Mouse (Mus musculus): Measurements from ENCODE around the gene Irgc1. TPM values are rescaled to one million over a fixed set of nuclear protein-coding genes. Genes with fewer than 3 reads are reported as not detected.

Irgc1 gene
- total RNA-seq, 2 experiments from 2014 or later: 0.07 TPM; not detected in 1

Other genes starting within 250 kb of the Irgc1 start
- 10.3 and 14.3 TPM in 2 replicates for gene Zfp111, start 240.9 kb downstream of the Irgc1 start, total RNA-seq (2015)
- 19.7 and 21.2 TPM in 2 replicates for gene Zfp111, start 240.9 kb downstream of the Irgc1 start, total RNA-seq (2017)
- gene Zfp109, start 214.7 kb downstream of the Irgc1 start, total RNA-seq (2015): 4.7 and 6.0 TPM in 2 replicates
- 10.3 and 11.0 TPM in 2 replicates for gene Zfp109, start 214.7 kb downstream of the Irgc1 start, total RNA-seq (2017)
- 1.2 and 2.1 TPM in 2 replicates for gene Zfp108, start 197.5 kb downstream of the Irgc1 start, total RNA-seq (2015)
- gene Zfp108, start 197.5 kb downstream of the Irgc1 start, total RNA-seq (2017): 1.5 and 2.3 TPM in 2 replicates
- gene Zfp93, start 181.9 kb downstream of the Irgc1 start, total RNA-seq (2015): 0.39 and 1.1 TPM in 2 replicates
- 1.5 and 2.4 TPM in 2 replicates for gene Zfp93, start 181.9 kb downstream of the Irgc1 start, total RNA-seq (2017)
- 6.6 and 10.5 TPM in 2 replicates for gene Zfp61, start 151.1 kb downstream of the Irgc1 start, total RNA-seq (2015)
- gene Zfp61, start 151.1 kb downstream of the Irgc1 start, total RNA-seq (2017): 22.7 and 29.0 TPM in 2 replicates
- gene Zfp94, start 135.6 kb downstream of the Irgc1 start, total RNA-seq (2015): 2.5 and 3.6 TPM in 2 replicates
- 2.7 and 5.0 TPM in 2 replicates for gene Zfp94, start 135.6 kb downstream of the Irgc1 start, total RNA-seq (2017)
- gene Tescl, start 118.4 kb downstream of the Irgc1 start, total RNA-seq (2015): not detected in 2 replicates
- not detected in 2 replicates for gene Tescl, start 118.4 kb downstream of the Irgc1 start, total RNA-seq (2017)
- gene Lypd5, start 103.1 kb downstream of the Irgc1 start, total RNA-seq (2015): not detected in 2 replicates
- not detected in 2 replicates for gene Lypd5, start 103.1 kb downstream of the Irgc1 start, total RNA-seq (2017)
- 20.5 and 28.0 TPM in 2 replicates for gene Kcnn4, start 82.0 kb downstream of the Irgc1 start, total RNA-seq (2015)
- 48.6 and 57.7 TPM in 2 replicates for gene Kcnn4, start 82.0 kb downstream of the Irgc1 start, total RNA-seq (2017)
- gene Smg9, start 52.7 kb downstream of the Irgc1 start, total RNA-seq (2015): 10.8 and 18.1 TPM in 2 replicates
- gene Smg9, start 52.7 kb downstream of the Irgc1 start, total RNA-seq (2017): 16.0 and 20.8 TPM in 2 replicates
- 17.9 and 21.2 TPM in 2 replicates for gene Plaur, start 10.2 kb upstream of the Irgc1 start, total RNA-seq (2015)
- gene Plaur, start 10.2 kb upstream of the Irgc1 start, total RNA-seq (2017): 20.5 and 27.6 TPM in 2 replicates
- not detected in 2 replicates for gene Cadm4, start 29.7 kb upstream of the Irgc1 start, total RNA-seq (2015)
- gene Cadm4, start 29.7 kb upstream of the Irgc1 start, total RNA-seq (2017): not detected in 2 replicates
- gene Zfp428, start 54.7 kb upstream of the Irgc1 start, total RNA-seq (2015): 2.0 and 2.2 TPM in 2 replicates
- 1.3 and 3.6 TPM in 2 replicates for gene Zfp428, start 54.7 kb upstream of the Irgc1 start, total RNA-seq (2017)
- gene AC161166.1, start 60.2 kb upstream of the Irgc1 start, total RNA-seq (2015): not detected in 2 replicates
- gene AC161166.1, start 60.2 kb upstream of the Irgc1 start, total RNA-seq (2017): not detected in 2 replicates
- 3.2 and 4.4 TPM in 2 replicates for gene Irgq, start 78.4 kb upstream of the Irgc1 start, total RNA-seq (2015)
- gene Irgq, start 78.4 kb upstream of the Irgc1 start, total RNA-seq (2017): 4.7 and 5.3 TPM in 2 replicates
- not detected in 2 replicates for gene Pinlyp, start 93.8 kb upstream of the Irgc1 start, total RNA-seq (2015)
- not detected in 2 replicates for gene Pinlyp, start 93.8 kb upstream of the Irgc1 start, total RNA-seq (2017)
- gene Xrcc1, start 94.0 kb upstream of the Irgc1 start, total RNA-seq (2015): 35.8 and 43.4 TPM in 2 replicates
- gene Xrcc1, start 94.0 kb upstream of the Irgc1 start, total RNA-seq (2017): 40.0 and 44.3 TPM in 2 replicates
- gene Ethe1, start 135.2 kb upstream of the Irgc1 start, total RNA-seq (2015): 61.3 and 68.9 TPM in 2 replicates
- gene Ethe1, start 135.2 kb upstream of the Irgc1 start, total RNA-seq (2017): 18.3 and 31.4 TPM in 2 replicates
- 0.12 and 0.15 TPM in 2 replicates for gene Zfp575, start 135.3 kb upstream of the Irgc1 start, total RNA-seq (2015)
- not detected in 2 replicates for gene Zfp575, start 135.3 kb upstream of the Irgc1 start, total RNA-seq (2017)
- gene Phldb3, start 158.5 kb upstream of the Irgc1 start, total RNA-seq (2015): 3.6 and 4.5 TPM in 2 replicates
- gene Phldb3, start 158.5 kb upstream of the Irgc1 start, total RNA-seq (2017): 10.4 and 11.5 TPM in 2 replicates
- not detected in 2 replicates for gene Lypd3, start 184.3 kb upstream of the Irgc1 start, total RNA-seq (2015)
- not detected in 2 replicates for gene Lypd3, start 184.3 kb upstream of the Irgc1 start, total RNA-seq (2017)
- not detected in 2 replicates for gene Tex101, start 224.4 kb upstream of the Irgc1 start, total RNA-seq (2015)
- not detected in 2 replicates for gene Tex101, start 224.4 kb upstream of the Irgc1 start, total RNA-seq (2017)

Data from megakaryocyte progenitor cell, adult 5-6 weeks (primary cell).